Mouse (Mus musculus): ENCODE measurements around the gene Pnmal2.

- TF ChIP-seq CTCF (IDR thresholded peaks at IDR 0.05; ENCODE audit: low read depth) = no peak
- TF ChIP-seq EP300 (optimal IDR thresholded peaks at IDR 0.05) = no peak
These were observed 380 bp downstream of the Pnmal2 start for GRCm38 (mm10) chr7:16944808-16945315.

Measured in stomach, postnatal 0 days (tissue).